Mouse (Mus musculus) v-Abl transformed pro-B cells (cell line): ENCODE data around the gene Ppfia2.

Experiments
- in situ Hi-C, 2 experiments: fragments of 400-800 bp; cut with MboI; formaldehyde crosslinking; loops; one replicate each; pipeline ENCODE4 v1.15.1; 2025; ENCODE audit not compliant: unreplicated experiment in 2 of 2

The Ppfia2 gene

GRCm38 (mm10) chr10:106652276-106652675 lies 182.1 kb downstream of the Ppfia2 start:
- in situ Hi-C loops = no loop called here

- in situ Hi-C loops = no loop called here
Measured at GRCm38 (mm10) chr10:106665221-106665620, 195.1 kb downstream of the Ppfia2 start.

- in situ Hi-C loops = no loop called here
Measured at GRCm38 (mm10) chr10:106670170-106670569, 200.0 kb downstream of the Ppfia2 start.

GRCm38 (mm10) chr10:106681395-106681794 lies 211.3 kb downstream of the Ppfia2 start:
- in situ Hi-C loops = no loop called here

GRCm38 (mm10) chr10:106685519-106685918 lies 215.4 kb downstream of the Ppfia2 start:
- in situ Hi-C loops = no loop called here

GRCm38 (mm10) chr10:106719936-106720335 lies 249.8 kb downstream of the Ppfia2 start:
- in situ Hi-C loops = no loop called here

- in situ Hi-C loops = no loop called here
Measured at GRCm38 (mm10) chr10:106732265-106732664, 262.1 kb downstream of the Ppfia2 start.

- in situ Hi-C loops = no loop called here
Measured at GRCm38 (mm10) chr10:106736230-106737063, 266.3 kb downstream of the Ppfia2 start.

GRCm38 (mm10) chr10:106738190-106738589 lies 268.1 kb downstream of the Ppfia2 start:
- in situ Hi-C loops = no loop called here

- in situ Hi-C loops = no loop called here
Measured at GRCm38 (mm10) chr10:106744966-106745365, 274.8 kb downstream of the Ppfia2 start.

GRCm38 (mm10) chr10:106761061-106761460 lies 290.9 kb downstream of the Ppfia2 start:
- in situ Hi-C loops = no loop called here

- in situ Hi-C loops = no loop called here
Measured at GRCm38 (mm10) chr10:106763785-106764184, 293.6 kb downstream of the Ppfia2 start.

GRCm38 (mm10) chr10:106775571-106775970 lies 305.4 kb downstream of the Ppfia2 start:
- in situ Hi-C loops = no loop called here

- in situ Hi-C loops = no loop called here
Measured at GRCm38 (mm10) chr10:106815447-106815846, 345.3 kb downstream of the Ppfia2 start.

GRCm38 (mm10) chr10:106818381-106818780 lies 348.2 kb downstream of the Ppfia2 start:
- in situ Hi-C loops = no loop called here

GRCm38 (mm10) chr10:106824215-106824614 lies 354.1 kb downstream of the Ppfia2 start:
- in situ Hi-C loops = no loop called here

GRCm38 (mm10) chr10:106838476-106838875 lies 368.3 kb downstream of the Ppfia2 start:
- in situ Hi-C loops = no loop called here

GRCm38 (mm10) chr10:106858106-106858505 lies 388.0 kb downstream of the Ppfia2 start:
- in situ Hi-C loops = no loop called here

GRCm38 (mm10) chr10:106870233-106870632 lies 400.1 kb downstream of the Ppfia2 start:
- in situ Hi-C loops = no loop called here

GRCm38 (mm10) chr10:106871847-106872246 lies 401.7 kb downstream of the Ppfia2 start:
- in situ Hi-C loops = no loop called here

- in situ Hi-C loops = no loop called here
Measured at GRCm38 (mm10) chr10:106872714-106873113, 402.6 kb downstream of the Ppfia2 start.

GRCm38 (mm10) chr10:106881330-106881729 lies 411.2 kb downstream of the Ppfia2 start:
- in situ Hi-C loops = no loop called here
